Mouse (Mus musculus): ENCODE results near the gene Tmc1.

The Tmc1 gene

DNA sequence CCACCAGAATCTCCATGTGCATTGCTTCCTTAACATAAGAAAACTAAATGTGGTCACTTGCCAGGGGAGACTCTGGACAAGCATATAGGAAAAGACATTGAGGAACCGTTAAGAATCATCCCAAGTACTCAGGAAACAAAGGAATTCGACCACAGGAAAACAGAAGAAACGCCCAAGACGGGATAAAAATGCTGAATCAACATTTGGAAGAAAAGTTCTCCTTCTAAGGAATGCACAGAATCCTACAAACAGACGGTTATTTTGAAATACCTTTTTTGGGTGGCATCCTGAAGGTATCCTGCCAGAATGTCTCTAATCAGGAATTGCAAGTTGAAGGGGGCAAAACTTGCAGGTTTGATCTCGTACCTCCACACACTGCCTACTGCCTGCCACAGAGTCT, at the start of gene Tmc1:
Gene Tmc1 (minus strand): TSS at position 329 of the 400 bp plus-strand sequence.
- DNase-seq = no peak

DNA sequence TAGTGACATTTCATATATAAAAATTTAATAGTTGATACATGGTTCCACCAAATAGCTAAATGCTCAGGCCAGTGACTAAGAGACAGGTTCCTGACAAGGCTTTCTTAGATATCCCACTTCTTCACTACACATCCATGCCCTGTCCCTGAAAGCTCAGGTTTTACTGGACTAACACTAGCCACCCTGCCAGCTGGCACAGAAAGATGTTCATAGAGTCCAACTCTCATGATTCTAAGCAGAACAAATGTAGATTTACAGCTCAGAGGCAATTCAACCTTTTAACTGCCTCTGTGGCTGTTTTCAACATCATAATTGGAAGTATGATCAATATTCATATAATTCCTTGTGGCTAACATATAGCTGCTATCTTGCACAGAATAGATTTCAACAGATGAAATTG, 47.5 kb upstream of the Tmc1 start:
- no peak for DNase-seq

DNA sequence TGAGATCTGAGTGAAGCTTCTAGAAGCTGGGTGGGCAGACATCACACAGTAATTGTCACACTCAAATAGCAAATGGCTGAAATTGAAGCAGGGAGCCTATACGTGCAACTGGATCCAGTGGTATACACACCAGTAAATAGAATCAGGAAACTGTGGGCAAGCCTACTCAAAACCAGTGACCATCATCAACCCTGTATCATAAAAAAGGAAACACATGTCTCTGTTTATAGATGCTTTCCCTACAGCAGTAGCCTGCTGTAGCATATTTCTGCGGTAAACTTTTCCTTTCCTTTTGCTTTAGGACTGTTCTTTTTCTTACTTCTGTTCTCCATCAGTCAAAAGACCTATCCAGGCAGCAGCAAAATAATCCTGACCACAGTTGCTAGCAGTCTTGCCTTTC, 25.2 kb upstream of the Tmc1 start:
- DNase-seq = no peak

DNA sequence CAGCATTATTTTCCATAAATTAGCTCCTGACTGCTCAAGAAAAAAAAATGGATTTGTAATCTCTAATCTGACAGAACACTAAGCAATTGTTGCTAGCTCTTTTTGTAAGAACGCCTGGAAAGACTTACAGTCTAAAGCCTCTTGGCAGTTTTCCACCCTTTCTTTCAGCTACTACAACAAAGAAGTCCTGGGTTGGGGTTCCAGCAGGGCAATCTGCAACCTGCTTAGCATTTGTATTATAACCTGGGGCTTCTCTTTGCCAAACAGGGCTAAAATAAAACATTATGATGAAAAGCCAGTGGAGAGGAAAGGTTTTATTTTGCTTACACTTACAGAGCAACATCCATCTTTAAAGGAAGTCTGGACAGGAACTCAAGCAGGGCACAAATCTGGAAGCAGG, 24.1 kb upstream of the Tmc1 start:
- DNase-seq = no peak

DNA sequence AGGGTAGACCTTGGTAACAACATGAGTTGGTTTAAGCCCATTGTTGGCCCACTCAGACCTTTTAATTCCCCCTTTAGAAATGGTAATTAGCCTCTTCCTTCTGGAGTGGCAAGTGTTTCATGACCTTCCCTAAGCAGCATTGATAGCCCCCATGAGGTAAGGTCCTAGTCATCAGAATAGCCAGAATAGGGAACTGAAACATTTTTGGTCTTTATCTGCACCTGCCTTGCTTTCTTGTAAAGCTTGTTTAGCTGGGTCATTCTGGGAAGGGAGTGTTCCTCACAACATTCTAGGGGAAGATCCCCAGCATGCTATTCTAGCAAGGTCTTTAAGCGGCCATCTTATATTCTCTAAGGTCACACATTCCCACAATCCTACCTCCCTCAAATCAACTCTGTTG, 17.9 kb upstream of the Tmc1 start:
- DNase-seq = no peak

DNA sequence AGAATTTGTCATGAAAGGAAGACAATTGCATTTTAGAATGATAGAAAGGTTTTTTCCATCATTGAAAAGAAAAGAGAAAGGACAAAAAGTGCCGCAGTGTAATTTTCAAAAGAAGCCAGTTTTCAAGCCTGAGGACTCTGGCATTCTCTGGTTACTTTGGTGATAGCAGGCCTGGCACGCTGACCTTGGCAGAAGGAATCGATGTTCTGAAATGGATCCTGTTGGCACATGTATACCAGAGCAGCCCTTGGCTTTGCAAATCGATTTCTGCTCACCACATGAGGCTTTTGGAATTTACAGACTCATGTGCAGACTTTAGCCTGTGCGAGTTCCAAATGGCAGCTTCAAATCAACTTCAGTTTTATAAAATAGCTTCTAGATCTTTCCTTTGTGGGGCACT, 813 bp upstream of the Tmc1 start:
- peak; percentile 3 to 7 for DNase-seq

DNA sequence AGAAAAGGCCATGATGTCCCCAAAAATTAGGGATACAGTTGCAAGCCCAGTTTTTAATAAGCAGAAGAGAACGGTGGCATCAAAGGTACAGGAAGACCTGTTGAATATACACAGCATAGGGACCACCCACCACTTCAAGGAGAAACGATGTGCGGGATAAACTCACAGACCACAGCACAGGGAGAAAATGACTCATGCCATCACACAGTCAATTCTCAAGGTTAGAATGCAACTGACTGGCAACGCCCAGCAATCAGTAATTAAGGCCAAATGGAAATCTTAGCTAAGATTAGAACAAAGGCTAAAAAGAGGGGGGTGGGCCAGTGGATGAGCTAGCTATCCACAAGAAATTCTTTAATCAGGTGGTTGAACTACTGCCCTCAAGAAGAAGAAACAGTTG, 9.6 kb downstream of the Tmc1 start:
- no peak for DNase-seq

DNA sequence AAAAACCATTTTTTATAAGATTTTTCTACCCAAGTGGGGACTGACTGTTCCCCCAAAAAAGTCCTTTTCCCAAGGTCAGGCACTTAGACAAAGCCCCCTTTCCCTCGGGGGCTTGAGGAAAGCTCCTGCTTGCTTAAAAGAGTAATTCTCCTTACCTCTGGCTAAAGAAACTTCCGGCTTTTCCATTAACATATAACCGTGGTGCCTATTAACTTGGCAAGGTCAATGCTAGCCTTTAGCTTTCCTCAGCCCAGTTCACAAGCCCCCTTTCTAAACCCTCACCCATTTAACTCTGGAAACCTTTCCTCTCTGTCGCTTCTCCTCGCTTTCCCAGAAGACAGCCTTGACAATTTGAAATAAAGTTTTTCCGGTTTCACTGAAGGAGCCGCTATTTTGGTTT, 29.7 kb downstream of the Tmc1 start:
- DNase-seq = no peak

DNA sequence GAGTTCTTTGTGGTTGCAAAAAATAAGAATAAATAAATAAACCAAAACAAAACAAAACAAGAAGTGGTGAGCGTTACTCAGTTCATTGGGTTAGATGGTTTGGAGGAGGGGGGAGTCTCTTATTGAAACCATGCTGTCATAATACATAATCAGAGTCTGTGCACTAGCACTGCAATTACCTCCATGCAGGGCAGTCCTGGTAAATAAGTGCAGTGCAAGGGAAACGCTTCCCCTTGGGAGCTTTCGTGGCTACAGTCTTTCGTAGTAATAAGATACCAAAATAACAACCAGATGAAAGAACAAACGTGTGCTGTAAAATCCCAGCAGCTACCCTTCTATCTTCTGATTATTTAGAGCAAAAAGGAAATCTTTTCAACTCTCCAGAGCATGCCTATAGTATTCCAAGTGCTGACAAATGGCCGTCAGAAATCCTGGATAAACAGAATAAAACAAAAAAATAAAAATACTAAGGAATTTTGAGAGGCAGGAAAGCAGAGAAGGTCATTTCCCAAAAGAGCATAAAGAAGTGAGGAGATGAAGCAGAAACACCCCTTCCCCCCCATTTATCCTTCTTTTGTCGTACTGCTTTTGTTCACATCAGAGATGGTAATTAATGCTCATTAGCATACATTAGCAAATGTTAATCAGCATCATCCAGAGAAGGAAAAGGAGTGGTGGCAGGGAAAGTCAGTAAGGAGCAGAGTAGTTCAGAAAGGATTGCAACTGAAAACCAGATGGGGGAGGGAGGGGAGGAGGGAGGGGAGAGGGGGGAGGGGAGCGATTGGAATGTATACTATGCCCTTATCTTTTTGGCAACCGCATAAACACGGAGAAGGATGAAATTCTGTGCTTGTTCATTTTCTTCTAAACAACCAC, 30.4 kb downstream of the Tmc1 start:
- DNase-seq = no peak

DNA sequence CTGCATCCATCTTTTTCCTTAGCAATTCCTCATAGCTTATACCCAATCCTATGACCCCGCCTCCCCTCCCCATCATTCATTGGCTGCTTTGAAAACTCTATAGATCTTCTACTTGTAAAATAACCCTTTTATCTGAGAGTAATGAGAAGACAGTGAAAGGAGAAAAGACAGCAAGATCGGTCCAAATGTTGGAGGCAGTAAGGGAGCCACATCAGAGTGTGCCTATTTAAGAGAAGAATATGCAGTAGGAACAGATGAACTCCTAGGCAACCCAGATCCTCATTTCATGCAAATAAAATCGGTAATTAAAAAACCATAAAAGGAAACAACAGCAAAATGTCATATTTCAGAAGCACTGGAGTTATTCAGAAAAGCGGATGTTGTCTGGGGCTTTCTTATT, 35.8 kb downstream of the Tmc1 start:
- no peak for DNase-seq

DNA sequence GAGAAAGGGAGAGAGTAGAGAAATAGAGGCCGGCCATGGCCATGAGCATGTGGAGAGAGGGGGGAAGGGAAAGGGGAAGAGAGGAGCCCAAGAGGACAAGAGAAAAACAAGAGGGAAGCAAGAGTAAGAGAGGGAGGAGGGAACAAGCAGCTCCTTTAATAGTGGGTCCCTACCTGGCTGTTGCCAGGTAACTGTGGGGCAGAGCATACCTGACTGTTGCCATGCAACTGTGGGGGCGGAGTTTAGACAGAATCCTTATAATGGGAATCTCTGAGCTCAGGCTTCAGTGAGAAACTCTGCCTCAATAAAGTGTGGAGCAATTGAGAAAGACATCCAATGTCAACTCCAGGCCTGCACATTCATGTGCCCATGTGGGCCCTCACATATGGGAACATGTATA, 38.9 kb downstream of the Tmc1 start:
- DNase-seq = no peak

DNA sequence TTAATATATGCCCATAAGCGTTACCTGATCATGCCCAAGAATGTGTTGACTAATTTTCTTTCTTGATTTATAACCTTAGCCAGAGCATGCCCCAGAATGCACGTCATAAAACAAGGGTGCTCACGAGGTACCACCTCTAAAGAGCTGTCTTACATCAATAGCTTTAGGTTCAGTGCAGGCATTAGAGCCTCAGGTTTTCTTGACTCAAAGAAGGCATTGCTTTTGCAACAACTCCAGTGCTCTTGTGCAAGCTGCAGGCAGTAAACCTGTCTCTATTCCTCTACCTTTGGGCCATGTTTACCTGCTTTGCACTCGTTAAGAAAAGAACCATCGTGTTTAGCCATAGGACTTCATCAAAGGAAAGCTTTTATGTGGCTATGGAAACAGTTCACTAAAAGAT, 43.6 kb downstream of the Tmc1 start:
- DNase-seq = no peak

DNA sequence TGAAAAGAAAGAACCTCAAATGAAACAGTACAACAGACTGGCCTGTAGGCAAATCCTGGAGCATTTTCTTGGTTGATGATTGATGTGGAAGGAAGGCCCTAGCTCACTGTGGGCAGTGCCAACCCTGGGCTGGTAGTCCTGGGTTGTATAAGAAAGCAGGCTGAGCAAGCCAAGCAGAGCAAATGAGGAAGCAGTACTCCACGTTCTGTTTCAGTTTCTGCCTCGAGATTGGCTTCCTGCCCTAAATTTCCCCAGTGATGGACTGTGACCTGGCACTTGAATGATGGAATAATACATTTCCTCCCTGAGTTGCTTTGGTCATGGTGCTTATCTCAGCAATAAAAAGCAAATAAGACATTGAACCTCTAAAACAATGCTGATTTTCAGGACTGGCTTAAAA, 72.8 kb downstream of the Tmc1 start:
- no peak for DNase-seq

DNA sequence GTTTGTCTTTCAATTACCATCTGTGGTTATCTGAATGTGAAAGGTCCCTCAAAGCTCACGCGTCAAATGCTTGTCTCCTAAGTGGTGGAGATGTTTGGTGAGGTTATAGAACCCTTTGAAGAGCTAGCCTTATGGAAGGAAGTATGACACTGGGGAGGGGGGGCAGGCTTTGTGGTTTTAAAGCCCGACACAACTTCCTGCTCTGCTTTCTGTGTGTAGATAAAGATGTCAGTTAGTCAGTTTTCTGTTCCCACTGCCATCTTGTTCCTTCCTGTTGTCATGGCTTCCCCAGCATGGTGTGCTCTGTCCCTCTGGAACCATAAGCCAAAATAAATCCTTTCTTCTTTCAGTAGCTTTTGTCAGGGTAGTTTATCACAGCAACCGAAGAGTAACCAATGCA, 78.1 kb downstream of the Tmc1 start:
- no peak for DNase-seq

DNA sequence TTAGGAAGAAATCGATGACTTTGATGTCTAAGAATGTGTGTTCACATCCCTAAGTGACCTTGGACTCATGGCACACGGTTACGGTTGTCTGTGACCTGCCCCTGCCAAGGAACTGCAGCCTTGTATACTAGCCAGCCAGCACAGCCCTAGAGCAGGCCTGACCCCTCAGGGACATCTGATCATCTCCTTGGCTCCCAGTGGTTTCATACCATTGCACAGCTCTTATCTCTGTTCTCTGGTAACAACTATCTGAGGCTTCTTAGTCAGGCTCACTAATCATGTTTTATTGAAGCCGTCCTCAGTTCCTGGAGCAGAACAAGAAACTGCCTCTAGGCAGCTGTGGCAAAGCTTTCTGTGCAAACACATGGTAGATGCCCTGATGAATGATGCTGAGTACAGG, 92.2 kb downstream of the Tmc1 start:
- no peak for DNase-seq

DNA sequence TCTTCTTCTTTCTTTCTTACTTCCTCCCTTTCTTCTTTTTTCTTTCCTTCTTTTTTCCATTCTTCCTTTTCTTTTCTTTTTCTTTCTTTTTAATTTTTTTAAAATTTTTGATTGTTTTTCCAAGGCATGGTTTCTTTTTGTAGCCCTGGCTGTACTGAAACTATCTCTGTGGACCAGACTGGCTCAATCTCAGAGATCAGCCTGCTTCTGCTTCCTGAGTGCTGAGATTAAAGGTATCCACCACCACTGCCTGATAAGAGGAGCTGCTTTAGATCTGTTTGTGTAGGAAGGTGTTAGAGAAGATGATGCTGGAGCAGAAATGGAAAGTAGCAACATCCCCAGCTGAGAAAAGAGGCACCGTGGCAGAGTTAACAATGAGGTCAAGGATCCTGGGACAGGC, 93.7 kb downstream of the Tmc1 start:
- no peak for DNase-seq

DNA sequence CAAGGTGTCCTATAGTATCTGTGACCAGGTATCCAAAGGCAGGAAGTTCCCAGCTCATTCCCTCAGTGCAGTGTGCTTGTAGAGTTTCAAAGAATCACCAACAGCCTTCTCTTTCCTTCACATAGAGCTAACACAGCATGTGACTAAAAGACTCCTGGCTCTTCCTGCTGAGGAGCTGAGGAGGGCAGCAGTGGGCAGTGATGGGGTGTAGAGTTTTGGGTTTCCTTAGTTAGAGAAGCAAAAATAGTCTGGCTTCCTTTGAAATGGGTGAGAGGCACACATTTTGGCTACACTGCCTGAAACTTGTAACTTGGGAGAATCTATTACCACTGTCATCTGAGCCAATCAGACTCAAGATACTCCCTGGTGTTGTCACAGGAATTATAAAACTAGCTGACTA, 96.2 kb downstream of the Tmc1 start:
- no peak for DNase-seq

DNA sequence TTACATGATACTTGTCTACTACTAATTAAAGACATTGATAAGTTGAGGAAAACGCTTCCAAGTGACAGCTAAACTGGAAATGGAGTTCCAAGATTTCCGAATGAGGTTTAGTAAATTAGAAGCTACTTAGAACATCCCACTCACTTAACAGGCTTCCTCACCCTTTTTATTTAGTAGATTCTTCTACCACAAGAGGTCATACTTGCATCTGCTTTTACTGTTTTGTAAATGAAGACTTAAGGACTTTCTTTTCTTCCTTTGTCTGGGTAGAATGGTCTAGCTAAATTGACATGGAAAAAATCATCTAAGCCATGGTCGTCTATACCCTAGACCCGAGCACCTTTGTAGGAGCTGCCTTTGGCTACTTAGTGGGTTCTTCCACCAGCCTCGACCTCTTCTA, 105.1 kb downstream of the Tmc1 start:
- DNase-seq = no peak

DNA sequence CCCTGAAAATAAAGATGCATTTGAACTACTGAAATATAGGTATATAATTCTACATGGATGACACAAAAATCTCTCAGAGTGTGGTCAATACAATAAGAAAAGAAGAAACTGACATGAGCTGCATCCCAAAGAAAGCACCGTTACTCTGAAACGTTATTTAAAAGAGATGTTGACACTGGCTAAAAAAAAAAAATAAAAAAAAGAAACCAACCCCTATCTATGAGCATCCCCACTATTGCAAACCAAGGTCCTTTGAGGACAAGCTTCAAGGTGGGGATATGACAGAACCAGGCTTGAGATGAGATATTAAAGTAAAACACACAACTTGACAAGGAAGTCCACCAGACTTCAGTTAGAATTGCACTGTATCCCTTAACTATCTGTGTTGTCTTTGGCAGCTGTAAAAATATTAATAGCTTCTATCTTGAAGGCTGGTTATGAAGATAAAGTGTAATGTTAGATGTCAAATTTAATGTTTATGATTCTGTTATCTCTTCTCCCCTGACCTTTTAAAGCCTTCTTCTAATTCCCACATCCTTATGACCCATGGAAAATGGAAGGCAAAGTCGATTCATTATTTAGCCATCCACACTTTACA, 106.4 kb downstream of the Tmc1 start:
- DNase-seq = no peak

DNA sequence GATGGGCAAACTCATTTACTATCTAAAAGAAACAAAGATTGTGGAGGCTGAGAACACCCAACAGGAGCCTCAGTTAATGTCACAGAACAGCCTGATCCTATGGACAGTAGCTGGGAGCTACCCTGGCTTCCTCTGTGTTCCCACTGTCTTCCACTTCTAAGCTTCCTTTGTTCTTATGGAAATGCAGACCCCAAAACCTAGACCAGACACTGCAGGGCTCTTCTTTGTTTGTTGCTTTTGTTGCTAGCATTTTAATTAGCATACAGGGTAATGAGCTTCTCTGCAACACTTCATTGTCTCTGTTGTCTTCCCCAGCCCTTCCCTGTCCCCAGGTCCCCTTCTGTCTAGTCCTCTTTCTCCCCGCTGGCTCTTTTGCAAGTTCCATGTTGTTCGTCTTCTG, 116.6 kb downstream of the Tmc1 start:
- DNase-seq = no peak

DNA sequence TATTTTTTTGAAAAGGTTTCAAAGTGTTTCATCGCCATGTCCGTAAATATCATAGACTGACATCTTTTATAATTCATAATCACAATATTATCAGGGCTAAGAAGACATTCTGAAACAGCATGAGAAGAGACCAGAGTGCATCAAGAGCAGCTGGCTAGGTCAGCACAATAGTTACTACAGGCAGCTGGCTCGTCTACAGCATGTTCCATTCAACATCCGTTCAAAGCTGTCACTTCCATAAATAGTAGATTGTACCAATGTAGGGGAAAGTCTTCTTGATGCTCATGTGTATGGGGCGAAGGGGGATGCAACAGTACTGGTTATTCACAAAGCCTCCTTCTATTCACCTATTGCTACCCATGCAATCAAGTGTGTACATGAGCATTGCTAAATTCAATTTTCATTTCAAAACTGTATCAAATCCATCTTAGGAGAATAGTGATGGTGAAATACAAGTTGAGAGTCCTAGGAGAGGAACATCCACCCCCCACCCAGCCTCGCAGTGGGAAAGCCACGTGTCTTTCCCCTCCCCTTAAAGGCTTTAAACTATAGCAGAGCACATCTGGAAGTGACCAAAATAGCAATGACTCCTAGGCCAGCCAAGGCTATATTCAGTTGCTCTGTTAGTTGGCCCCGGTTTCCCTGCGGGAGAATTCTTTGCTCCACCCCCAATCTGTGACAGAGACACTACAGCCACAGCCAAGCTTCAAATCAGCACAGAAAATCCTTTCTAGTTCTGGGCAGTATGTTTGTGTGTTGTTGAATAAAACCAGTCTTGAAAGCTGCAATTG, 117.8 kb downstream of the Tmc1 start:
- no peak for DNase-seq

DNA sequence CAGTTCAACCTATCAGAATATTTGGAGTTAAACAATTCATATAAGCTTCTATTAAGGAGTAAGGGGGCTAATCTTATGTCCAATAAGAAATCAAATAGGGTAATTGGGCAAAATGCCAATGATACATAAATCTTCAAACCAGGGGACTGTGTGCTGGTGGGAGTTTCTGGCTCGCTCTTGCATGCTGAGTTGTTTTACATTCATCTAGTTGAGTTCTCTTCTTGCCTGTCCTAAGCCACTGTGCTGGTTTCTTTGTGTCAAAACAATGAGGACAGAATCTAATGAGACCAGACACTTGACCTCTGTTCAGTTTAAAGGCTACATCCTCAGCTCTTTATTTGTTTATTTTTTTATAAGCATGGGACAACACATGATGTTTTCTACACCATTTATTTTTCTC, 119.1 kb downstream of the Tmc1 start:
- DNase-seq = no peak

DNA sequence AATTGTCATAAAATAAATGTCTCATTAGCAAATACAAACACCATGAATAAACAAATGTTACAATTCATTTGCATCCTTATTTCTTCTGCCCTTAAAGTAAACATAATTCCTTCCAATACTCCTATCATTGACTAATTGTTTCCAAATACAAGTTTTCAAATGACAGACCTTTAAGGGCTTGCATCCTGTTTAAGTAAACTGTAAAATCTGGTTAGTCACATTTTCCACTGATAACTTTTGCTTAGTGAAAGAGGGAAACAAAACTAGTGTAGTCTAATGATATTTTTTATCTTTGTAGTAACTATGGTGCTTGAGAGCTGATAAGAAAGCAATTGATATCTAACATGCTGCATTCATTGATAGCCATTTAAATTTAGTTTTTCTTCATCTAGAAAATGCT, 154.5 kb downstream of the Tmc1 start:
- no peak for DNase-seq

DNA sequence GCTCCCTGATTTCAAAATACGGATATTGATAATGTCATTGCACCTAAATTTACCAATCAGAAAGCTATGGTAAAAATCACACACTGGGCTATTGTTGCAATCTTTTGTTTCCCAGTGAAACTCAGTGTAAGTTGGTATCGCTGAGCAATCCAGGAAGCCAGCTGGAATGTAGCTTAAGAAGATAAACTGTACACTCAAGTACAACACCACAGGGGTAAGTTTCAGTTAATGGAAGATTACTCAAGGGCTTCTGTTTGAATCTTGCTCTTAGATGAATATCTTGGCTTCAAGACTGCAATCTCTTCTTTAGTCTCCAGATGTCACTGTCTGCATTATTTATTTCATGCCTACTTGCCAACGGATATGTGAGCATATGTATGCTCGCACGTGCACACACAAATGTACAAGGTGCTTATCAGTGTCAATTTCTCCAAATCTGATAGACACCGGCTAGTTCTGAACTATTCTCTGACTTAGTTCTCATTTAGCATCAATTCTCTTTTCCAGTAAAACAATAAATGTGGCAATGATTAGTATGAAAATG, 156.4 kb downstream of the Tmc1 start:
- DNase-seq = peak in 1 of 2 experiments; percentile 5
